Mouse (Mus musculus): Measurements from ENCODE around the gene Hmgcl.

GRCm38 (mm10) chr4:135925341-135925740 lies 20.9 kb upstream of the Hmgcl start:
- no peak for TF ChIP-seq FLI1 (IDR thresholded peaks at IDR 0.05; ENCODE audit: low read length)
- TF ChIP-seq GATA1 (IDR thresholded peaks at IDR 0.05; ENCODE audit: borderline replicate concordance, low read length): no peak

All from megakaryocyte, embryonic 14.5 days (primary cell).